Mouse (Mus musculus) forelimb bud, embryonic 11.5 days (tissue): ENCODE results near the gene Abcd1.

ENCODE experiments used
- DNase-seq: peaks from one replicate; pipeline ENCODE4 v3.0.0-alpha.2; 2012; ENCODE audit warnings: low read depth, low spot score

The Abcd1 gene

DNA sequence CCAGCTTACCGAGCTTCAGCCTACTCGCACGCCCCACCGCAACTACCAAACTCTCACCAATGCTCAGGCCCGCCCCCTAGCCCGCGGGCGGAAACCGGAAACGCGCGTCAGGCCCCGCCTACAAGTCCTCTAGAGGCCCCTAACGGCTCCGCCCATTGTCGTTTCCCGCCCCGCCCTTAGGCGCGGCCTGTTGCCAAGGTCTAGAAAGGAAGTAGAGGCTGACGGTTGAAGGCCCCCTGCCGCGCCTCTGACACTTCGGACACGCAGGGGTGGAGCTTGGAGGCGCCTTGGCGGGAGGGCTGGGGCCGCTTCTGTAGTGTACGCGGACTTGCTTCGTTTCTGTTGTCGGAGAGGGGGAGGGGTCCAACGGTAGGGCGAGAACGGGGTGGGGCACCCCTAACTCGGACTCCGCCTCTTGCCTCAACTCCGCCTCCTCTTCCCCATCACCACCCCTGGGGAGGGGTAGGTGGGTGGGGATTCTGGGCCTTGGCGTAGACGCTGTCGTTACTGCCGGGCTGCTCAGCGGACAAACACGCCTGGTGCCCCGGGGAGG, at the start of gene Abcd1, which contains the start of gene Bcap31:
Abcd1 (plus strand) TSS at position 489 of the 553 bp plus-strand sequence.
Bcap31 (minus strand) TSS at position 67 of the 553 bp plus-strand sequence.
- peak; percentile 92 for DNase-seq

GRCm38 (mm10) chrX:73672031-73672431, 44.4 kb upstream of the Abcd1 start:
- peak; percentile 57 for DNase-seq

DNA sequence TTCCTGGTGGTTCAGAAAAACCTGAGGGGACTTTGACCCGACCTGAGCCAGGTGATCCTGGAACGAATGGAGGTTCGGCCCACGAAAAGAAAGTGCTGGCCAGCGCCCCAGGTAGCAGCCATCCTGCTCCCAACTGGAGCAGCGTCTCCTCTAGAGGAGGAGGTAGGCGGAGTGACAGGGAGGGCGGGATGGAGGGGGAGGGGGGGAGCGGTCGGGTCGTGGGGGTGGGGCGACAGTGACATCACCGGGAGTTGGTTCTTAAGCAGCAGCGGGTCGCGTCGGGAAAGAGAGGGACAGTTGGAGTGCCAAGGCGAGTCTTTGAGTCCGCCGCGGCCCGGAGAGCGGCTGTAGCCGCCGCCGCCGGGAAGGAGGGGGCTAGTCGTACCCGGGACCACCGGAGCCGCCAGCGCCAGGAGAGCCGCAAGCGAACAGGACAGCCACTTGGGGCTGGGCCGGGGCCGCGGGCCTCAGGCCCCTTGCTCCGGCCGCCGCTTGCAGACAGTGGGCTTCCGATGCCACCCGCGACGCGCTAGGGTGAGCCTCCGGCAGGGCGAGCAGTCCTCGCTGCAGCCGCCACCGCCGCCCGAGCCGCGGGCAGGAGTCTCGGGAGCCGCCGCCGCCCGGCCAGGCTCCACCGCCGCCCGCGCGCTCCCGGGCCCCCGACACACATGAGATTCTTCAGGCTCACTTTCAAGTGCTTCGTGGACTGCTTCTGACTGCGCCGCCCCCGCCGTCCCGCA, 43.3 kb upstream of the Abcd1 start, which contains the start of gene Slc6a8:
Slc6a8 (plus strand) TSS at position 272 of the 740 bp plus-strand sequence.
- peak; percentile 42 for DNase-seq

- DNase-seq: no peak
These were observed 42.8 kb upstream of the Abcd1 start for GRCm38 (mm10) chrX:73673619-73673967.

DNA sequence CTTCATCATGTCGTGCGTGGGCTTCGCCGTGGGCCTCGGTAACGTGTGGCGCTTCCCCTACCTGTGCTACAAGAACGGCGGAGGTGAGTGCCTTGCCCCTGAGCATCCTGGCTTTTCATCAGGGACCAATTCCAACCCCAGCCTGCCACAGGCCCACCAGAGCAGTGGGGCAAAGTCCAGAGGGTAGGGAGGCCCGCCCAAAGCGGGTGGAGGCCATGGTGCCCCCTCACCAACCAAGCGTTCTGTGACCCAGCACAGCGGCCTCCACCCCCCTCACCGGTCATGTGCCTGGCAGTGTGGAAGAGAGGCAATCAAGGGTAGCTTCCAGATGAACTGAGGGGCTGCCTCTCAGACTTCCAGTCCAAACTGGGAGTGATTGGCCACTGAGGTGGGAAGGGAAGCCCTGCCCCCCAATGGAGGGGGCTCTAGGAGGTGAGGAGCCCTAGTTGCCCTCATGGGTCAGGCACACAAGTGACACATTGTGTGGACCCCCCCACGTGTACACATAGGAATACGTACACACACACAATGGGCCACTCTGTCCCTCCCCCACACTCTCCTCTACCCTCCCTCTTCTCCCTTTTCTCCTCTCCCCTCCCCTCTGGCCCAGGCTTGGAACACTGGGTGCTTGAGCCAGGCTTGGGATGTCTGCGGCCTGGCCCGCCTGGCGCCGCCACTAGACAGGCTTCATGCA, 42.3 kb upstream of the Abcd1 start:
- DNase-seq: no peak

- DNase-seq: no peak
These were observed 41.2 kb upstream of the Abcd1 start for GRCm38 (mm10) chrX:73675231-73675630.

GRCm38 (mm10) chrX:73676668-73677067, 39.7 kb upstream of the Abcd1 start:
- DNase-seq: no peak

DNA sequence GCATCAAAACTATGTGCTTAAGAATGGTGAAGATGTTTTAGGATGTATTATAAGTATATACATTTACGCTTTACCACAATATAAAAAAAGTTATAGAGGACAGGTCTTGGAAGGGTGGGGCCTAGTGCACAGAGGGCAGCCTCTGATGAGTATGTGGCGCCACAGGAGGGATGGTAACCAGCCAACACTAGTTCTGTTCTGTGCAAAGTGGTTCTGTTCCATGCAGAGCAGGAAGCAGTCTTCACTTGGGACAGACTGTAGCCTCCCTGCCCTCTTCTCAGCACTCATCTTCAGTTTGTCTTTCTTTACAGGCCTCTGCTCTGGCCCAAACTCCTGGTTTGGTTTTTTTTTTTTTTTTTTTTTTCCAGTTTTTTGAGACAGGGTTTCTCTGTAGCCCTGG, 32.2 kb upstream of the Abcd1 start:
- no peak for DNase-seq

GRCm38 (mm10) chrX:73684978-73685377, 31.4 kb upstream of the Abcd1 start:
- DNase-seq: no peak

GRCm38 (mm10) chrX:73685629-73686028, 30.8 kb upstream of the Abcd1 start:
- DNase-seq: no peak

GRCm38 (mm10) chrX:73690917-73691629, 25.3 kb upstream of the Abcd1 start:
- DNase-seq: no peak

DNA sequence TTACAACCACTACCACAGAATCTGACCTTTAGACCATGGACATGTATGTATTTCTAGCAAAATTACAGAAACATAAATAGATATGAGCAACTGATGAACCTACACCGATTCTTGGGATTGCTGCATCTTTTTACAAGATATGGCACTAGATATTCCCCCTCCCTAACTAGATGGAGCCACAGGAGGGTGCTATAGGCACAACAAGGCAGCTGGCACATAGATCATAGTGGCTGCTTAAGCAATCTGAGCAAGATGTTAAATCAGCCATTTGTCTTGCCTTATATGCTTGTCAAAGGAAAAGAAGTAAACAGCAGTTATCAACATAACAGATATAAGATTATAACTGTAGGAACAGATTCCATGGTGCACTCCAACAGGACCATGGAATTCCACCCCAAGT, 15.9 kb upstream of the Abcd1 start:
- no peak for DNase-seq

- peak; percentile 3 for DNase-seq
These were observed 805 bp upstream of the Abcd1 start for GRCm38 (mm10) chrX:73715476-73716108.

DNA sequence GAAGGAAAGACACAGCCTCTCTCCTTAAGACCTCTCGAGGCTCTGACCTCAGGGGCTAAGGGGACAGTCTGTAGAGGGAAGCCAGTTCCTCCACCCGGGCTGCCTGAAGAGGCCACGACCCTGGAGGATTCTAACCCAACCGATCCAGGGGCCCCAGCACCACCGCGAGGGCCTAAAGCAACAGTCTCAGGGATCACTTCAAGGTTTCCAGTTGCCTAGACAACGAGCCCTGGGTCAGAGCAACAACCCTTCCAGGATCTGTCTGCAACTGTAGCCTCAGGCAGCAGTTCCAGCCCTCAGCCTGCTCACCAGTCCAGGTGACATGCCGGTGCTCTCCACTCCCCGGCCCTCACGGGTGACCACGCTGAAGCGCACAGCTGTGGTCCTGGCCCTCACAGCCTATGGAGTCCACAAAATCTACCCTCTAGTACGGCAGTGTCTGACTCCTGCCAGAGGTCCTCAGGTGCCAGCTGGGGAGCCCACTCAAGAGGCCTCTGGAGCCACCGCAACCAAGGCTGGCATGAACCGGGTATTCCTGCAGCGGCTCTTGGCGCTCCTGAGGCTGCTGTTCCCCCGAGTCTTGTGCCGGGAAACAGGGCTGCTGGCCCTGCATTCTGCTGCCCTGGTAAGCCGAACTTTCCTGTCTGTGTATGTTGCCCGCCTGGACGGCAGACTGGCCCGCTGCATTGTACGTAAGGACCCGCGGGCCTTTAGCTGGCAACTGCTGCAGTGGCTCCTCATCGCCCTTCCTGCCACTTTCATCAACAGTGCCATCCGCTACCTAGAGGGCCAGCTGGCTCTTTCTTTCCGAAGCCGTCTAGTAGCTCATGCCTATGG, 530 bp downstream of the Abcd1 start:
- peak; percentile 40 for DNase-seq

DNA sequence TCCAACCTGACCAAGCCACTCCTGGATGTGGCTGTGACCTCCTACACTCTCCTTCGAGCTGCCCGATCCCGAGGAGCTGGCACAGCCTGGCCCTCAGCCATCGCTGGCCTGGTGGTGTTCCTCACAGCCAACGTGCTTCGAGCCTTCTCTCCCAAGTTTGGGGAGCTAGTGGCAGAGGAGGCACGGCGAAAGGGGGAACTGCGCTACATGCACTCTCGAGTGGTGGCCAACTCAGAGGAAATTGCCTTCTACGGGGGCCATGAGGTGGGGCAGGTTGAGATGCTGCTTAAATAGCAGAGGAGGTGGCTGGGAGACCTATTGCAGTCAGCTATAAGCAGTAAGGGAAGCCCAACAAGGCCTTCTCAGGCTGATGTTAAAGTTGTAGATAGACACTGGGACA, 1.3 kb downstream of the Abcd1 start:
- no peak for DNase-seq

GRCm38 (mm10) chrX:73718271-73718670, 1.9 kb downstream of the Abcd1 start:
- no peak for DNase-seq

GRCm38 (mm10) chrX:73718686-73719362, 2.4 kb downstream of the Abcd1 start:
- DNase-seq: peak; percentile 2

- DNase-seq: no peak
These were observed 14.5 kb downstream of the Abcd1 start for GRCm38 (mm10) chrX:73730908-73731307.

DNA sequence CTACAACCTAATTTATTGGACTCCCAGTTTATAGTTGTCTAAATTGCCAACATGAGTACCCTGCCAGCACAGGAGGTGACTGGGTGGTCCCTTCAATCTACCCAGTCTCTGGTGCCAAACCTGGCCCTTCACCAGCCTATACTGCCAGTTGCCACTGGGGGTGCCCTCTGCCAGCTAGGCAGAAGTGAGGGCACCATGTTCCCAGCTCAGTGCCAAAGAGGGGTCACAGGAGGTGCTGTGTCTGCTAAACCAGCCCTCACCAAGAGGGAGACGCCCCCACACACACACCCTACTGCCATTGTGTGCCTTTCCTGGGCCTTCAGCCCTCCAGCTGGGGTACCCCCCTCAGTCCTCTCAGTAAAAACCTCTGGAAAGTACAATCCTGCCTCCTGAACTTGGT, 21.8 kb downstream of the Abcd1 start:
- DNase-seq: no peak

GRCm38 (mm10) chrX:73739151-73739550, 22.8 kb downstream of the Abcd1 start:
- no peak for DNase-seq
